Mouse (Mus musculus) frontal cortex, postnatal 10 days (tissue): ENCODE measurements around the gene Nfu1.
A peak's percentile ranks its signal among the peaks of the same experiment; 100 is the strongest.

Experiments
- DNase-seq, 2 experiments: peaks; one replicate each; pipeline ENCODE4 v3.0.0; 2022; ENCODE audit warnings: low spot score in 2 of 2, mixed read lengths in 1 of 2

Gene Nfu1

DNA sequence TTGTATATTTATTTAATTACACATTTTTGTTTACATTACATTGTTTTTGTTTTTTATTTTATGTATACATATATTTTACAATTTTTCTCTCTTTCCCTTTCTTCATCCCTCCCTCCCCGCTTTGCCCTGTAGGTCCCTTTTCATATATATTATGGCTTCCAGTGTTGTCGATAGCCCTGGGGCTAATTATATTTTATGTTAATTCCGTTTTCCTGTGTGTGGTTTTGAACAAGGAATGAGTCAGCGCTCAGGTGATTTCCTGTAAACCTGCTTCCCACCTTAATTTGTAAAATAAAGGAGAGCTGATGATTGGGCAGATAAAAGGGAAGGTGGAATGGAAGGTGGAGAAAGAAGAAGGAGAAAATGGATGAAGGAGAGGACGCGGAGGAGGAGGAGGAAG is at the start of gene Nfu1:
TSS of gene Nfu1 (plus strand) at position 350 of the 400 bp plus-strand sequence.
- DNase-seq = no peak

DNA sequence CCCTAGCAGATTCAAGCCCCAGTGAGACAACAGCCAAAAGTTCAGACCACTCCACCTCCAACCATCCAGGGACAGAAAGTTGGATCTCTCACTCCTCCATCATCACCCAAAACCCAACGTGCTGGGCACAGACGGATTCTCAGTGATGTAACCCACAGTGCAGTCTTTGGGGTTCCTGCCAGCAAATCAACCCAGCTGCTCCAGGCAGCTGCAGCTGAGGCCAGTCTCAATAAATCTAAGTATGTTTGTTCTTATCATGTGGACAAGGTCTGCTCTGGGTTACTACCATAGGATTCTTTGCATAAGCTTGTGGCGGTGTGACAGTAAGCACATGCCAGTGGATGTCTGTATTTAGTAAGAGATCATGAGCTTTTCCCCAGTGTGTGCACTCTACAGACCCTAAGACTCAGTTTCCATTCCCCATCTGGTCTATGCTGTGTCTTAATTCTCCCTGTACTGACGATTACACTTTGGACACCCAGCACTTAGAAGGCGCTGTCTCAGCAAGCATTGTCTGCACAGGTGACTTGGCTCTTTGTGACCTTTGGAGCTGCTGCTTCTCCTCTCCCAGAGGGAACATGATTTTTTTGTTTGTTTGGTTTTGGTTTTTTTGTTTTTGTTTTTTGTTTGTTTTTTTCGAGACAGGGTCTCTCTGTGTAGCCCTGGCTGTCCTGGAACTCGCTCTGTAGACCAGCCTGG is 44.9 kb upstream of the Nfu1 start:
- DNase-seq = no peak

DNA sequence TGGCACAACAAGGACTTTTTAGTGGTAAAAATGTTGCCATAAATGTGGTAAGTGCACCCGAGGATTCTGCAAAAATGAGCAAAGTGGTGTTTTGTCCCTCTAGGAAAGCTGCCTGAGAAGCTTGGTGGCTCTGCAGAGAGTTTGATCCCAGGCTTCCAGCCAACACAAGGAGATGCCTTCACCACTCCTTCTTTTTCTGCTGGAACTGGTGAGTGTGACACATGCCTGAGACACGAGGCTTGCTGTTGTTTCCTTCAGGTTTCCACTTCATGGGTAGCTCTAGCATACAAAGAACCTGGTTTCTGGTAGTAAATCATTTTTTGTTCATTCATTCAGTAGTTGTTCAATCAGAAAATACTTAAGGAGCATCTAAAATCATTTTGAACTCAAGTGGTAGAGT is 41.9 kb upstream of the Nfu1 start:
- DNase-seq = no peak

DNA sequence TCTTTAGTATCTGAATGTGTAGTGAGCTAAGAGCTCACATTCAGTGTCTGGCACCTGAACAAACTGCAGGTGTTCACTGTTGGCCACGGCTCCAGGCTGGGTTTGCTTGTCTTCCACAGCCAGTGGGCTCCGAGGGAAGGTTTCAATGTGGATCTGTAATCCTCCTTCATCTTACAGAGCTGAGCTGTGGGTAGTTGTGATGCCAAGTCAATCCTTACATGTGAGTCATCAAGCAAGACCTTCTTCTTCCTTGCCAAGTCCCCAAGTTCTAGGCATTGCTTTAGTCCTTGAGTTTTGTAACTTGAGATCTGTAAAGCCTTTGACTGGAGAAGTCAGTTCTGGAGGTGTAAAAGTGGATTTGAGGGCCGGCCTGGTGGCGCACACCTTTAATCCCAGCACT is 35.1 kb upstream of the Nfu1 start:
- no peak for DNase-seq

DNA sequence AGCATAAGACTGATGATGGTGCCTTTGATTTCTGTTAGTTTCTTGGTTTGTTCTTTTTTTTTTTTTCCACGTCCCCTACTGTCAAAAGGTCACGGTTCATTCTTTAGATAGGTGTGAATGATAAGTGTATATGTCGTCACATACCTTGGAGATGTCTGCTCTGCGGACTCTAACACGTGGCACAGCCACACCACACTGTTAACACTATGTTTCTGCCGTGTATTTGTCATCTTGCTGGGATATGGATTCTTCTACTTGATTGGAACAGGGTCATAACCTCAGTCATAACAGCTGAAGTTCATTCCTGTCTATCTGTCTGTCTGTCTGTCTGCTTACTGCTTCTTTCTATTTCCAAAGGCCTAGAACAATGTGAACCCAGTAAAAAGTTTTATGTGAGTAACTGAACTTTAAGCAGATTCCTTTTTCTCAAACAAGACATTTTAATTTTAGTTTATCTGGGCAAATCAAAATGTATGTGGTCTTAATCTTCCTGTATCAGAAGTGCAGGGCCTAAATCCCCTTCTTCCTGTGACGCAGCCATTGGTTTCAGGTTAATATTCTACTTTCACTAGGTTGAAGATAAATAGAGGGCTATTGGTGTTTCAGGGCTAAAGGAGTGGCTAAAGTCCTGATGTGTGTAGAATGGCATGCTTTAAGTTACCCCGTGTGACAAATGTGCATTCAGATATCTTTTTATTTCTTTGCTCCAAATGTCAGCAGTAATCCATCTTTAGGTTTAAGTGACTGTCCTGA is 30.7 kb upstream of the Nfu1 start:
- no peak for DNase-seq

DNA sequence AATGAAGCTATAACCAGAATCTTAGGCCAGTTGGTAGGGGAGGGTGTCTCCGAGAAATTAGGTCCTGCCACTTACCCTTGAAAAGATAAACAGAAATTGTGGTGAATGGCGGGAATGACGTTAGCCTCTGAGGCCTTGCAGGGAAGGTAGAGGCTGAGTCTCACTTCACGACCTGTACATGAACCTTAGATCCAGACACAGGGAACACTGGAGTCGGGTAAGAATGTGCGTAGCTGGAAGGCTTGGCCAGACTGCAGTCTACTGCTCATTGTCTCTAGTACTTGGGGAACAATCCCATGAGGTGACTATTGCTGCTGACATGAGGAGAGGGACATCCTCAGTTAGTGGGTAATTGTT is 30.1 kb upstream of the Nfu1 start:
- no peak for DNase-seq

DNA sequence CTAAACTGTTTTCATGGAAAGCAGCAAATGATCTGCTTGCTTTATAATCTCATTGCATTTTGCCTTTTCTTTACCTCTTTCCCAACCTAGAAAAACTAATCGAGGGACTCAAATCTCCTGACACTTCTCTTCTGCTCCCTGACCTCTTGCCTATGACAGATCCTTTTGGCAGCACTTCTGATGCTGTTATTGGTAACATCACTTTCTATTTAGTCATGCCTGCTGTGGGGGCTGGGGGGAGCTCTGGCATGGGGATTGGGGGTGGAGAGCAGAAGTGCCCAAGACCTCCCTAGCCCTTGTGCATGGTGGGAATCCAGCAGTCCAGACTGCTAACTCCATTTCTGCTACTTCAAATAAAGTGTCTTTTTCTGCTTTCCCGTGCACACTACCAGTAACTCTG is 27.8 kb upstream of the Nfu1 start:
- DNase-seq = no peak

DNA sequence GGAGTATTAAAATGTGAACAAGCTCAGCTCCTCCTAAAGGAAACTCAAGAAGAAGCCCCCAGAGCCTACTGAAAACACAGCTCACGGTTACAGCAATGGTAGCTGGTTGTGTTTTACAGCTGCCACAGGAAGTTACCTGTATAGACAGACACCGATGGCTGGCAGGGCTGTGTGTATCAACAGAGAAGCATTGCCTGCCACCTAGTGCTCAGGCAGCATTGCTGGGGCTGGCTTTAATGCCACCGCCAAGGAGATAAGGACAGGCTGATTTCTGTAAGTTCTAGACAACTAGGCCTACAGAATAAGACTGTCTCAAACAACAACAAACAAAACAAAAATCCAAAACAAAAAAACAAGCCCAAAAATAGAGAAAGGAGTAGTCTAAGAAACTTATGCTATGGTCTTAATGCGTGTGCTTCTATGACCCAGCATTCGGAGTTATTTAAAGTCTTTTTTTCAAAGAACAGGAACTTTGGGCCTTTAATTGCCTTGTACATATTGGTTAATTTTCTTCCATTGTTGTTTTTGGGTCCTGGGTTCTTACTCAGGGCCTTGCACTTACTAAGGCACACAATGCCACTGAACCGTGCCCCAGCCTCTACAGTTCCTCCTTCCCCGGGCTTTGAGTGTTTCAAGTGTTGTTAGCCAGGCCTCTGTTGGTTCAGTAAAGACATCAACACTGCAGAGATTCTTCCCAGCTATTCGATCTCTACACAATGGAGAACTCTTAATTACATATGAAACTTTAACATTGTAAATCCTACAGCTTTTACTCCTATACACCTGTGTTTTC is 23.5 kb upstream of the Nfu1 start:
- no peak for DNase-seq

DNA sequence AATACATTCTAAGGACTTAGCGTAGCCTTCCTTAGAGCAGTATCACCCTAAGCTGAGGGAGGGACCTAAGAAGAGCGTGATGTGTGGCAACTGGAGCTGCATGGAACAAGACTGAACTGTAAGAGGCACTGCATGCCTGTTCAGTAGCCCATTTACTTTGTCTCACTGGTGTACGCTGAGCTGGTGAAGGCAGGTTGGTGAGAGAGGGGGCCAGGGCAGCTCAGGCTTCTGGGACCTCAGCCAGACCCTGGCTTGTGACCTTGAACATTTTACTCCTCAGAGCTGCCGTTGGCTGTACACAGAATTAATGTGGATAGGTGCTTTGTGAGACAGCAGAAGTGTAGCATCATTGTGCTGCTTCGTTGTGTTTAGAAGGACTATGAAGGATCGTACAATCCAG is 19.5 kb upstream of the Nfu1 start:
- DNase-seq = no peak

DNA sequence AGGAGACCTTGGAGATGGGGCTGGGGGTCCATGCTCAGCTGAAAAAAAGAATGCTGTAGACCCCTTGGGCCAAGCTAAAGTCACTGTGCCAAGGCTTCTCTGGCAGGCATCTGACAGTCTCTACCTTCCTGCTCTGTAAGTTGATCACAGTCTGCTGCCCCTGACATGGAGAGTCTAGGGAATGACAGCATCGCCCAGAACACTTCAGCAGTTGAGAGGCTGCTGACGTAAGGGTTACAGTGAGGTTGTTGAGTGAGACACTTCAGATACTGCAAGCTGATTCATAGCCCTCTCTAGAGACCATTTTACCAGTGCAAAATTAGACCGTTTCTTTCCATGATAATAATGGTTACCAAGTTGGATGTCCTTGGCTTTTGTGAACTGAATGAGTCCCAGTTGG is 18.0 kb upstream of the Nfu1 start:
- no peak for DNase-seq

DNA sequence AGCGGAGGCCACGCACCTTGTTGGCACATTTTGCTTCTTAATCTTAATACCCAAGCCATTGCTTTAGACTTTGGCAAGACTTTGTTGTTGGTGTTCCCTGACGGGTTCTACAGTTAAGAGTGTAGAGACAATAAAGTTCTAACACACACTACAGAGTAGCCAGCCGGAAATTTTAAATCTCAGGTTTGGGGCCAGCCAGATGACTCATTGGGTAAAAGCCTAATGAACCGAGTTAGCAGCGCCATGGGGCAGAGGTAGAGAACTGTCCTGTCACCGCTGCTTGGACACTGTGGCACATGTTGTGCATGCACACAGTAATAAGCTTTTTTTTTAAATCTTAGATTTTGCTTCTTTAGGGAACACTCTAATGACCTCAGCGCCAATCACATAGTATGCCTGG is 16.7 kb upstream of the Nfu1 start:
- no peak for DNase-seq

DNA sequence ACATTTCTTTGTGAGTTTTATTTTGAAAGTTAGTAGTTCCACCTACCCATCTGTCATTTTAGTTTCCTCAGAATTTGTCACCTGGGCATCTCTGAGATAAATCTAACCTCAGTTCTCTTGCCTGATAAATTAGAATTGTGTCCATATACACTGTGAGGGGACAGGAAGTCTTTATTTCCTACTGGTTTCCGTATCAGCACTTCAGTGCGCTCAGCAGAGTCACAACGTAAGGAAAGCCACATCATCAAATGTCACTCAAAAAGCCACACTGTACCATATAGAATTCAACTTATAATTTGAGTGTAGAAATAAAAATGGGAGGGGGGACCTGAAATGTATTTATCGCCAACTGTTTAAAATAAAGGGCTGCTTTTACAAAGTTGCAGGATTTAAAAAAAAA is 14.8 kb upstream of the Nfu1 start:
- no peak for DNase-seq

DNA sequence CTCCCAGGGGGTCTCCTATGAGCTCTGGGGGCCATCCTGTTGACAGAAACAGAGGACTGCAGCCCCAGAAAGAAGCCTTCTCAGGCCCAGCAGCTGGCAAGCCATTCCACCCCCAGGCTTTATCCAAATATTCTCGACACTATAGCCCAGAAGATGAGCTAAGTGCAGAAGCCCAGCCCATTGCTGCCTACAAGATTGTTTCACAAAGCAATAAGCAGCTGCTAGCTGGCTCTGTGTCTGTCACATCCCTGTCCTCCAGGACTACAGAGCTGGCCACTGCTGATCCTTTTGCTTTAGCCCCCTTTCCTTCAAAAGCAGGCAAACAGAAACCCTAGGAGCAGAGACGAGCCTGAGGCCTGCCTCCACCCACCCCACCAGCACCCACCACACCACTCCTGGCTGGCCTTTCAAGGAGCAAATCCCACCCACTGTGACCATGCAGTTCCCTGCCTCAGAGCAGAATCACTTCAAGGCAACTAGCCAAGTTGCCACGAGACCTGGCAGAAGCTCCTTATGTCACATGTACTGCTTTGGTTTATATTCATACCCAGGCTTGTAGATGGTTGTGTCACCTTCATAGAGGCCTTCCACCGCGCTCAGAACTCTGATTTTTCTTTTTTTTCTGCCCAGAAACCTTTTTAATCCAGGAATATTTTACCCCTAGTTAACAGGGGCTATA is 12.3 kb upstream of the Nfu1 start:
- peak in 1 of 2 experiments; percentile 39 for DNase-seq

DNA sequence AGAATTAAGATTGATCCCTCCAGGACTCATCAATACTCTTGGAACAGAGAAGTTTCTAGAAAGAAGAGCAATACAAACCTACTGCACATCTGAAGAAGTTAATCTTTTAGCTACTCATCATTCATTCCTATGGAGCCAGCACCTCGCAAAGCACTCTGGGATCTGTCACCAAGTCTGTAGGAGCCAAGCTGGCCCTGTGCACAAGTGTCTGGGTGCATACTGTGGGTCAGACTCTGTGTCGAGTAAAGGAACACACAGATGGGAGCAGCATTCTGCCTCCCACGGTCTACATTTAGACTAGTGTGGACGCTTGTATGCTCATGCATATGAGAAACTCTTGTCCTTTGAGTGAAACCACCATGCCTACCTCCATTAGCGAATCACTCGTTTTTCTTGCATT is 11.7 kb upstream of the Nfu1 start:
- DNase-seq = no peak

DNA sequence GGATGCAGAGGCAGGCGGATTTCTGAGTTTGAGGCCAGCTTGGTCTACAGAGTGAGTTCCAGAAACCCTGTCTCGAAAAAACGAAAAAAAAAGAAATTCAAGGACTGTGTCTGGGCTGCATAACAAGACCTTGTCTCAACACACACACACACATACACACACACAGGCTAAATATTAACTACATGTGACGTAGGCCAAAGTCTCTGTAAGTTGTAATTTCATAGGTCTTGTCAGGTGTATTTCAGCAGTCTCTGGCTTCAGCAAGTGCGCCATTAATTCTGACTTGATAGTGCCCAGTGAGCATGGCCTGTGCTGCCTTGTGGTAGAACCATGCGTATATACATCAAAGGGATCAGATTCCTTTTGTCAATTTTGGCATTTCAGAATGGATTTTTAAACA is 7.0 kb upstream of the Nfu1 start:
- DNase-seq = no peak

DNA sequence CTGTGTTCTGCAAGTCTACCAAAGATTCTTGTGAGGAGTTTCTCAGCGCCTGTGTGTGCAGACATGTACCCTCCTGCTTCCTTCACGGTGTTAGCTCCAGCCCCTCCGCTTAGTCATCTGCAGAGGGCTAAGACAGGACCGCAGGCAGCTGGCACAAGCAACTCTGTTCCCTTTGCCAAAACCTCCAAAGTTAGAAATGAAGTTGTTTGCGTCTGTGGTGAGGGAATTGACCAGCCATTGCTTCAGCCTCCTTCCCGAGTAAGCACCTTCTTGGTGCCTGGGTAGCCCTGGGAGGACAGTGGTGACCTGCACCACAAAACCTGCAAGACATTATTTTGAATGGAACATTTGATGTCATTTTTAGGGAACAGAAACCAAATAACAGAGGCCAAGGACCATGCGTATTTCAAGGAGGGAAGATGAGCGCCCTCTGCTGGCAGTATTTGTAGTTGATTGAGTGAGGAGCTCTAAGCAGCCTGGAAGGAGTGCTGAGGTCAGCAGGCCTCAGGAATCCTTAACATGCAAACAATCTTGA is 6.4 kb upstream of the Nfu1 start:
- peak; percentile 49 to 71 for DNase-seq

DNA sequence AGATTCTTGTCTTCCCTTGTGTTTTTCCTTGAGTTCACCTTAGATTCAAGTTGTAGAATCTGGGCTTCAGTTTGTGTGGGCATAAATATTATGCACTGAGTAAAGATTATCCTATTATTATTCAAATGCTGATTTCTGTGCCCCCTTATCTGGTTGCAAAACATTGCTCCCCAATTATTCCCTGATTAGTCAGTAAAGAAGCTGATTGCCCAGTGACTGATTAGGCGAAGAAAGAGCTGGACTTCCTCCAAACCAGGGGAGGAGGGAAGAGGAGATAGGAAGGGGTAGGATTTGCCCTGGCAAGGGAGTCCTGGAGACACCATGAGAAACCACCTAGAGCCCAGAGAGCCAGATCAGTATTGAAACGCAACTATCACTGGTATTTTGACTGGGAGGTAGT is 4.9 kb upstream of the Nfu1 start:
- no peak for DNase-seq

DNA sequence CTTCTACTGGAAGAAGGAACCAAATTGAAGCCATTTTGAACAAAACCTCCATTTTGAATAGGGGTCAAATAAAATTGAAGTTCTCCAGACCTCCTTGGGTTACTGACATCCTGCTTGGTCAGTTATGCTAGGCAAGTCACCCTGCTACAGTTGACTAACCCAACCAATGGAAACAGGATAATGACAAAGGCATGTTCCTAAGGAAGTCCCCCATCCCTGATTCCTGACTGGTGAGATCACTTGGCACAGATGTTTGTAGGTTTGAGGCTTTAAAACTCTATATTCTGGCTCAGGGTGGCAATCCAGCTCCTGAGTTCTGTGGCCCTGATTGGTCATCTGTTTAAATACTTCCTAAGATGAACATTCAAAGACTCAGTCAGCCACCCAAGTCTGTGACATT is 3.5 kb upstream of the Nfu1 start:
- no peak for DNase-seq

DNA sequence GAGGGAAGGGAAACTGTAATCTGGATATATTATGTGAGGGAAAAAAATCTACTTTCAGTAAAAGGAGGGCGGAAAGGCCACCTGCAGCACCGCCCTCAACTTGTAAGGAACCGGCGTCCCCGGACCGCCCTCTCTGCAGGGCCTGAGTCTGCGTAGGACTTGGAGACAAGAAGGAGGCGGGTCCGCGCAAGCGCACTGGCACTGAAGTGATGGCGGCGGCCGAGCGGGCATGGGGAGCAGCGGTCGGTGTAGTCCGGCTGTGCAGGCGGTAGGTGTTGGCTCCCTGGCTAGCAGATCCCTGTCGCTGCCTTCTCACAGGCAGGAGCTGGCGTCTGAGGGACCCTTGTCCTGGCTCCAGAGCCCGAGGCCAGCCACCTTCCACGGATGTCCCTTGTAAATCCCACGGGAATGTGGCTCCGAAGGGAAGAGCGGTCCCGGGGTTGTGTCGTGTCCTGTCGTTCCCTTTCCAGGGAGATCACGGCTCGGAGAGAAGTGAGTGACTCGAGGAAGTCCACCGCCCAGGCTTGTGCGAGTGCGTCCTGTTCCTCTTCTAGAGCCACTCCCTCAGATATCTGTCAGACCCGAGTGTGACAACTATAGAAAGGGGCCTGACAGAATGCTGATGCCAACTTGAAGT is 774 bp downstream of the Nfu1 start:
- peak; percentile 87 to 91 for DNase-seq

DNA sequence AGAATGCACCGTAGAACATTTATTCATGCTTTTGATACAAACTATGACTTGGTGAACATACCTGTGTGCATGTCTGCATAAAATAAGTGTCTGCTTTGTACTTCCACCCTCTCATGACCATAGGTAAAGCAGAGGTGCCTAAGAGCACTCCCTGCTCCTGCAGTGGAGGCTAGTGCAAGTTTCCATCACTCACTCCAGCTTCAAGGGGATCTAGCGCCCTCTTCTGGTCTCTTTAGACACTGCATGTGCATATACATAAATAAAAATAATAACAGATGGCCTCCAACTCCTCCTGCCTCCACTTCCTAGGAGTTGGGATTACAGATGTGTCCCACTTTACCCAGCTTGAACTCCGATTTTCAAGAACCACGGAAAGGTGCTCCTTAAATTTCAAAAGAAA is 7.9 kb downstream of the Nfu1 start:
- peak in 1 of 2 experiments; percentile 21 for DNase-seq

DNA sequence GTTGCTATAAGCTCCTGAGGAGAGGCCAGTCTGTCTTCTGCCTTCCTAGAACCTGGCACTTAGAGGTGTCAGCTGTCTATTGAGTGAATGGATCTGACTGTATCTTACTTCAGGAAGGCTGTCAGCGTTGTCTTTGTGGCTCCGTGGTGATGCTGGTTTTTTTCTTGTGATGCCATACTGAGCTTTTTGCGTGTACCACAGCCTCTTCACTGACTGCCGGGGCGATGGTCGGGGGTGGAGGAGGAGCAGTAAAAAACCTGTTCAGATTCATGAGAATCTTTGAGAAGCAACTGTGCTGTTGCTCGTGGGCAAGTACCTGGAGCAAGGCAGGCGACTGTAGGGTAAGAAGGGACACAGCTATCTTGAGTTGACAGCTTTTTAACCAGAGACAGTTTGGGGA is 9.8 kb downstream of the Nfu1 start:
- DNase-seq = no peak

DNA sequence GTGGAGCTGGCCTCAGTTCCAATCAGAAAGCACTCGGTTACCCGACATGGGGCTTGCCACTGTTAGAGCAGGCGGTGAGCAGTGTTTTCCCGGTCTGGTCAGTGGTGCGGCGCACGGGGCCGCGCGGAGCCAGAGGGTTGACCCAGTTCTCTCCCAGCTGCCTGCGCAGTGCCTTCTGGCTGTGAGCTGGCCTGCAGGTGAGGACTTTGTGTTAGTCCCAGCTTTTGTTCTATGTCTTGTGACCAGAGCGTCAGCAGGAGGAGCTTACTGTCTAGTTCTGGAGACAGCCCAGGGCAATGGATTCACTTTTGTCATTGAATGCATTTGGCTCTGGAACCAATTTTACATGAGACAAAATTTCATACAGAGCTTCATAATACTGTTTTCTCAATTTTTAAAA is 12.8 kb downstream of the Nfu1 start:
- DNase-seq = no peak
